Mouse (Mus musculus) layer of hippocampus, adult 2 months (tissue): ENCODE results near the gene Rpsa. TPM values are rescaled to one million over a fixed set of nuclear protein-coding genes. Genes with fewer than 3 reads are reported as not detected.

Experiments
- DNase-seq, 2 experiments: peaks; one replicate each; pipeline ENCODE4 v3.0.0; 2022; ENCODE audit warnings: low spot score in 2 of 2
- H3K27ac ChIP-seq: fragments of 200-600 bp; 2 replicates; pipeline ENCODE4 v1.8.1; 2022
- H3K4me3 ChIP-seq: fragments of 200-600 bp; 2 replicates; pipeline ENCODE4 v1.8.1; 2022; ENCODE audit warnings: mild to moderate bottlenecking
- CTCF ChIP-seq: fragments of 200-600 bp; conservative IDR thresholded peaks from 2 replicates; pipeline ENCODE4 v1.8.1; 2022; ENCODE audit warnings: antibody characterized with exemption, mild to moderate bottlenecking, moderate library complexity
- long read RNA-seq, 2 experiments: library from polyadenylated mRNA; stranded (forward); transcript quantifications; one replicate each; pipeline ENCODE4 v2.0.0; 2021; ENCODE audit warnings: borderline mapping rate in 2 of 2
- total RNA-seq, 2 experiments: library from RNA; stranded (reverse); gene quantifications; 2 replicates each; pipeline ENCODE4 v1.2.3; 2021

The Rpsa gene
- 100 to 1,000 TPM; 440 to 441 TPM for total RNA-seq
- long read RNA-seq, experiment 1, transcript Rpsa-201 (7 exons, 1,938 nt): major isoform, 44 of 73 reads
- long read RNA-seq, experiment 1, transcript Rpsa-204 (6 exons, 1,599 nt): minor isoform, 5 of 73 reads
- long read RNA-seq, experiment 1, partial matches to known transcripts: 23 of 73 reads
- long read RNA-seq, experiment 1, other reads (novel, unspliced or antisense): 1 of 73 reads
- long read RNA-seq, experiment 2, transcript Rpsa-204 (6 exons, 1,599 nt): minor isoform, 10 of 64 reads
- long read RNA-seq, experiment 2, transcript Rpsa-201 (7 exons, 1,938 nt): major isoform, 49 of 64 reads
- long read RNA-seq, experiment 2, partial matches to known transcripts: 2 of 64 reads
- long read RNA-seq, experiment 2, other reads (novel, unspliced or antisense): 1 of 64 reads

- Histone ChIP-seq H3K27ac (peak within 1 kb of the TSS; percentile 91), H3K4me3 (peak within 1 kb of the TSS; percentile 95)
- peak; percentile 95 to 98 for DNase-seq
- TF ChIP-seq CTCF: no peak
Measured at GRCm38 (mm10) chr9:120127538-120128251, at the start of gene Rpsa. TSS of gene Rpsa (plus strand) at chr9:120127689.

DNA sequence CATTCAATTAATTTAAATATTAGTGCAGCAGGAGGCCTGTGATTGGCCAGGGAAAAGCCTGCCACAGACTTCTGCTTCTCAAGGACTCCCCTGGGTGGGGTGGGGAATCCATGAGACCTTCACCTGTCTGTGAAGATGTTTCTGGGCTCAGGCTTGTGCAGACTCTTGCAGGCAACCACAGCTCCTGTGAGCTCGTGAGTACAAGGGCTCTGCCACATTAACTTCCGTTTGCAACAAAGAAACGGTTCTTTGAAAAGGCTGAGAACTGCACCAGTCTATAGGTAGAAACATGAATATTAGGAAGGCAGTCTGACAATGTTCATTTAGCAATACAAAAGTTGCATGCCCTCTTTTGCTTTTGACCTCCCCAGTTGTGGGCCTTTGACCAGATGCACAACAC, 49.2 kb upstream of the Rpsa start:
- no peak for DNase-seq
- TF ChIP-seq CTCF: no peak

DNA sequence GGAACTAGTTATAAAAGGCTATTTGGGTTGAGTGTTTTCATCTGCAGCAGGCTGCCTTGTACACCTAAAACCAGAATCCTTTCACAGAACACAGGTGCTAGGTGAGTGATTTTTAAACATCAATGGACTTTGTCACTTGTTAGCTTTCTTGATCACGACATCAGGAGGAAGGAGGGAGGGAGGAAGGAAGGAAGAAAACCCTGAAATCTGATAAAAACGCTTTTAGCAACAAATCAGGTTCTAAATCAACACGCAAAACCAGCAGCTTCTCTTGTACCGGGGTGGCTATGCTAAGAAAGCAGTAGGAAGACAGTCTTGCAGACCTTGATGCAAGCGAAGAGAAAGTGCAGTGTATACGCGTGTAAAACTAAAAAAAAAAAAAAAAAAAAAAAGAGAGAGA, 47.6 kb upstream of the Rpsa start:
- Histone ChIP-seq H3K27ac (no peak overlapping the region), H3K4me3 (no peak overlapping the region)
- TF ChIP-seq CTCF: no peak
- DNase-seq: no peak

More for the DNA sequence above, 49.2 kb upstream of the Rpsa start:
- Histone ChIP-seq H3K4me3 (no peak overlapping the region), H3K27ac (no peak overlapping the region)

DNA sequence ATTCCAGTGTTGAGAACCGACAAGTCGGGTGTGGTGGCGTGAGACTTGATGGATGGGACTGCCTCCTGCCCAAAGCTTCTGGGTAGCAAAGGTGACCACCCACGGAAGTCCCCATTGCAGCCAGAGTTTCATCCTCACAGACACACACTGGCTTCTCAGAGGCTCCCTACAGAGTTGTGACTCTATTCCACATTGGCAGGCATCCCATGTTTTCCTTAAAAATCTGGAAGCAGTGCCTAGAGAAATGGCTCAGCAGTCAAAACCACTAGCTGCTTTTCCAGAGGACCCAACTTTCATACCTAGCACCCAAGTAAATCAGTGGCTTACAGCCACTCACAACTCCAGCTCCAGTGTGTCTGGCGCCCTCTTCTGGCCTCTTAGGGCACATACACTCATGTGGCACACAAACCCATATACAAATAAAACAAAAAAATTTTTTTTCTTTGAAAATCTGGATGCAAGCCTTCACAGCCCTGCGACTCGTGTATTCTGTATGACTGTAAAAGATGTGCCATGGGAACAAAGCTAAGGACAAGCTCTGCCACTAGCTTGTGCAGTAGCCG, 46.9 kb upstream of the Rpsa start:
- DNase-seq: peak; percentile 49 to 59
- Histone ChIP-seq H3K27ac (no peak overlapping the region), H3K4me3 (no peak overlapping the region)
- peak; percentile 55 for TF ChIP-seq CTCF

DNA sequence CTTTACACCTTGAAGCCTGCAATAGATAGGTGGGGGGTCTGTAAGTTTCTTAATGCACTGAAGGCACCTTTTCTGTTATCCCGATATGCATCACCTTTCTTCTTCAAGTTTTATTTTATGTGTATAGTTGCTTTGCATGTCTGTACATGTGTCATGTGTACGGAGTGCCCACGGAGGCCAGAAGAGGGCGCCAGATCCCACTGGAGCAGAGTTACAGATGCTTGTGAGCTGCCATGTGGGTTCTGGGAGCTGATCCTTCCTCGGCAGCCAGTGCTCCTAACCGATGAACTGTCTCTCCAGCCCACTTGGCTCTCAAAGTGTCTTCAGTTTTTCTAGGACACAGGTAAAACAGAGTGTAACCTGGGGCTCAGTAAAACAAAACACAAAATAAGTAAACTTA, 46.2 kb upstream of the Rpsa start:
- peak; percentile 51 for TF ChIP-seq CTCF
- DNase-seq: no peak
- peak overlapping the region; percentile 81; the same call in 1 of the 2 replicates for H3K27ac ChIP-seq
- no peak overlapping the region for H3K4me3 ChIP-seq

- peak overlapping the region; percentile 81 for H3K27ac ChIP-seq
- no peak for TF ChIP-seq CTCF
- H3K4me3 ChIP-seq: no peak overlapping the region
- DNase-seq: peak; percentile 51 to 81
Measured at GRCm38 (mm10) chr9:120081967-120082366, 45.5 kb upstream of the Rpsa start.

DNA sequence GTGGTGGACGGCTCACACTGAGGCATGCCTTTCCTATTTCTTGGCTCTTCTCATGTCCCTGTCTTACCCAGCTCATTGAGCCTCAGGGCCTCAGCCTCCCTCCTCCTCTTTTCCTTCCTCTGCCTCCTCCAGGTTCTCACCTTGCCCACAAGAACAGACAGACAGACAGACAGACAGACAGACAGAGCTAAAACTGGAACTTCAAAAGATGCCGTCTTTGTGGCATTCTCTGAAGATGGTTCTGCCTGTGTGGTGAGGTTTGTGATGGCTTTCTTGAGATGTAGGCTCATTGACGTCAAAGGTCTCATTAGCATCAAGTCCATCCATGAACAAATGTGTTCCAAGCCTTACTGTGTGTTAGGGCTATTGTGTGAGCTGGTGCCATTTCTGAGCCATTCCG, 44.8 kb upstream of the Rpsa start:
- no peak for DNase-seq
- H3K27ac ChIP-seq: peak overlapping the region; percentile 81; the same call in 1 of the 2 replicates
- no peak overlapping the region for H3K4me3 ChIP-seq
- no peak for TF ChIP-seq CTCF

DNA sequence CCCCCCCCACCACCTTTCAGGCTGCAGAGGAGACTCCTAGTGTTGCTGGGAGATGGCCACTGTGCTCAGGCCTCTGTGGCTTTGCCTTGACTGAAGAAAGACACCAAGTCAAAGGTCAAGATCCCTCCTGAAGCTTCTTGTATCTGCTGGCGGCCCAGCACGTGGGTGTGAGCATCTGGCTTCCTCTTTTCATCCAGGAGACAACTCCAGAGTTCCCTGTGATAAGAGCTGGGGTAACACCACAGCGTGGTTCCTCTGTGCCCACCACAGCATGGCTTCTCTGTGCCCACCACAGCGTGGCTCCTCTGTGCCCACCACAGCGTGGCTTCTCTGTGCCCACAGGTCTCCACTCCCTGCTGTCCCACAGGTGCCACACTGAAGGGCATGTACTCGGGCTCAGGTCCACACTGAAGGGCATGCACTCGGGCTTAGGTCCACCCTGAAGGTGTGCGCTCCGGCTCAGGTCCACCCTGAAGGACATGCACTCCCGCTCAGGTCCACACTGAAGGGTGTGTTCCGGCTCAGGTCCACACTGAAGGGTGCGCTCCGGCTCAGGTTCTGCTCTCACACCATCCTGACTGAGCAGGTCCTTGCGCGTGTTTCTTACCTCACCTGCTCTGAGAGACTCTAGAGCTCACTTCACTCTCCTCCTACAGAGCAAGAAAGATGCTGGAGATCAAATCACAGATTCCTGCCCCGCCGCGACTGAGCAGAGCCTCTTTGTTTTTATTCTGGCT, 44.2 kb upstream of the Rpsa start:
- no peak for TF ChIP-seq CTCF
- H3K4me3 ChIP-seq: no peak overlapping the region
- no peak overlapping the region for H3K27ac ChIP-seq
- DNase-seq: no peak

DNA sequence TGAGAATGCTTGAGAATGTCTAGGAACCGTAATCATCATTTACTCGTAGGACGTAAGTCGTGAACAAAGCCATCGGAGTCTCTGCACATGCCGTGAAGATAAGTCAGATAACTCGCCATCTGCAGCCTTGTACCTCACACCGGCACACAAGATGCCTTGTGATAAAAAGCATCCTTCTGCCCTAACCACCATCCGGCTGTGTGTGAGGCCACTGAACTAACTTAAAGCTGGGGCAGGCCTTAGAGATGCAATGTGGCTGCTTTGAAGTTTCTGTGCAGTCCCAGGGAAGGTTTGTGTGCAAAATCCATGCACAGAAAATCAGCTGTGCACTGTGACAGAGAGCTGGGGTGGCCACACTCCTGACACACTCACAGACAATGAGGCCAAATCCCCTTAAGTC, 43.1 kb upstream of the Rpsa start:
- Histone ChIP-seq H3K27ac (no peak overlapping the region), H3K4me3 (no peak overlapping the region)
- TF ChIP-seq CTCF: no peak
- no peak for DNase-seq

GRCm38 (mm10) chr9:120089125-120089524, 38.4 kb upstream of the Rpsa start:
- Histone ChIP-seq H3K4me3 (no peak overlapping the region), H3K27ac (no peak overlapping the region)
- DNase-seq: no peak
- peak; percentile 27 for TF ChIP-seq CTCF

GRCm38 (mm10) chr9:120091086-120091485, 36.4 kb upstream of the Rpsa start:
- no peak for DNase-seq
- no peak overlapping the region for H3K27ac ChIP-seq
- no peak for TF ChIP-seq CTCF
- no peak overlapping the region for H3K4me3 ChIP-seq

DNA sequence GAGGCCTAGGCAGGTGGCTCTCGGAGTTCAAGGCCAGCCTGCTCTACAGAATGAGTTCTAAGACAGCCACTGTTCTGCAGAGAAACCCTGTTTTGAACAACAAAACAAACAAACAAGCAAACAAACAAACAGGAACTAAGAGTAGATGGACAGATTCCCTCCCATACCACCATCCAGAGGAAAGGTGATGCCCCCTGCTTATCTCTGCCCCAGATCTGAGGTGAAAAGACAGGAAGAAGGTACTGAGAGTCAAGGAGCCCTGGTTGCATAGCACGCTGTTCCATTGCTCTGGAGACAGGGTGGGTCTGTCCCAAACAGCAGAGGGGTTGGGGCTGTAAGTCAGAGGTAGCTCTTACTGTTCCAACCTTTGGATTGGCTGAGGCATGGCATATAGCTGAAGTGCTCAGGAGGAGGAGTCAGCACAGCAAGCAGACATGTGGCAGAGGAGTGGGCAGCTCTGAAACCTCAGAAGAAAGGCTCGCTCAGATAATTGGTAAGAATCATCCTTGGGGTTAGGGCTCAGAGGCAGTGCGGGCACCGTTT, 35.7 kb upstream of the Rpsa start, which contains the start of gene Ccr8:
Gene Ccr8 (plus strand): TSS at position 419 of the 543 bp plus-strand sequence.
- Histone ChIP-seq H3K4me3 (no peak within 1 kb of the TSS), H3K27ac (no peak within 1 kb of the TSS)
- no peak for TF ChIP-seq CTCF
- DNase-seq: no peak
